Mouse (Mus musculus): ENCODE data around the gene Atpaf2.

- TF ChIP-seq POLR2A (IDR thresholded peaks at IDR 0.05; ENCODE audit: insufficient read length, low read depth) (no peak), MYOD1 (IDR thresholded peaks at IDR 0.05; ENCODE audit: control insufficient read depth in 1 of 3, insufficient read length in 2 of 3, low read depth in 2 of 3) (no peak), USF1 (IDR thresholded peaks at IDR 0.05; ENCODE audit: low read depth) (no peak), E2F4 (IDR thresholded peaks at IDR 0.05; ENCODE audit: insufficient read depth) (no peak), REST (IDR thresholded peaks at IDR 0.05; ENCODE audit: insufficient read depth, insufficient read length) (no peak), CEBPB (IDR thresholded peaks at IDR 0.05; ENCODE audit: insufficient read depth, poor library complexity, severe bottlenecking) (no peak), TCF12 (IDR thresholded peaks at IDR 0.05; ENCODE audit: insufficient read depth, poor library complexity, severe bottlenecking) (no peak), POLR2AphosphoS2 (IDR thresholded peaks at IDR 0.05; ENCODE audit: insufficient read length, low read depth) (no peak), TCF3 (IDR thresholded peaks at IDR 0.05; ENCODE audit: insufficient read length, low read depth) (no peak), MAX (IDR thresholded peaks at IDR 0.05; ENCODE audit: low read depth) (no peak), MYOG (IDR thresholded peaks at IDR 0.05; ENCODE audit: control insufficient read depth in 1 of 3, insufficient read depth in 1 of 3, insufficient read length in 2 of 3, low read depth in 2 of 3) (no peak), SRF (IDR thresholded peaks at IDR 0.05; ENCODE audit: control insufficient read depth, insufficient read length, low read depth) (no peak)
These were observed 15.2 kb upstream of the Atpaf2 start for GRCm38 (mm10) chr11:60433501-60433900.

All from myocyte (in vitro differentiated cells).